ENCODE assay signal across 1 mouse cellular context in genomic region chr13:54575489-54575888, GRCm38 (mm10).
TF ChIP-seq lines count a peak whose summit lies in the region.

No protein-coding gene starts in this region.

TF ChIP-seq in CH12.LX, 34 proteins besides CTCF, POLR2A, EP300 and RAD21:
- TF ChIP-seq MAFK (IDR thresholded peaks at IDR 0.05; ENCODE audit: insufficient replicate concordance, low read length) (no peak), ZMIZ1 (IDR thresholded peaks at IDR 0.05; ENCODE audit: low read depth, low read length) (no peak), JUN (IDR thresholded peaks at IDR 0.05; ENCODE audit: insufficient read depth, low read depth, low read length) (no peak), KAT2A (IDR thresholded peaks at IDR 0.05; ENCODE audit: insufficient replicate concordance, low read length) (no peak), CHD1 (IDR thresholded peaks at IDR 0.05; ENCODE audit: low read depth, low read length) (no peak), ZKSCAN1 (IDR thresholded peaks at IDR 0.05; ENCODE audit: borderline replicate concordance, low read depth, low read length) (no peak), MAX (IDR thresholded peaks at IDR 0.05; ENCODE audit: low read length) (peak; percentile 11; the same call in 1 of the 2 replicates), POLR2AphosphoS2 (IDR thresholded peaks at IDR 0.05; ENCODE audit: low read depth, low read length) (no peak)
